Mouse (Mus musculus) kidney, adult 8-10 months (tissue): ENCODE measurements around the gene Prss32.
"Not testable (repeated sequence)": the region's sequence is repeated elsewhere in the genome, so short reads cannot be mapped to it uniquely, and the experiment has no call there.

Source experiments
- DNase-seq, 2 experiments: peaks; one replicate each; pipeline ENCODE4 v3.0.0; 2022

Gene Prss32

GRCm38 (mm10) chr17:23843141-23843811 is 379 bp upstream of the Prss32 start:
- DNase-seq, result no peak

GRCm38 (mm10) chr17:23850028-23850427 is 6.4 kb downstream of the Prss32 start:
- no peak for DNase-seq

- DNase-seq, result peak; percentile 37 to 65
Measured at GRCm38 (mm10) chr17:23850853-23851749, 7.4 kb downstream of the Prss32 start.

GRCm38 (mm10) chr17:23853292-23853691 is 9.6 kb downstream of the Prss32 start:
- peak in 1 of 2 experiments; percentile 67 for DNase-seq

- no peak for DNase-seq
Measured at GRCm38 (mm10) chr17:23854229-23854765, 10.6 kb downstream of the Prss32 start.

- no peak for DNase-seq
Measured at GRCm38 (mm10) chr17:23857193-23857592, 13.5 kb downstream of the Prss32 start.

- DNase-seq, result no peak
Measured at GRCm38 (mm10) chr17:23857913-23858312, 14.3 kb downstream of the Prss32 start.

GRCm38 (mm10) chr17:23862926-23863325 is 19.3 kb downstream of the Prss32 start:
- DNase-seq, result no peak

- DNase-seq, result no peak
Measured at GRCm38 (mm10) chr17:23867756-23868155, 24.1 kb downstream of the Prss32 start, which contains the start of gene Prss21. Prss21 (plus strand) TSS chr17:23868056.

GRCm38 (mm10) chr17:23868513-23868912 is 24.9 kb downstream of the Prss32 start:
- DNase-seq, result no peak

GRCm38 (mm10) chr17:23873884-23874856 is 30.5 kb downstream of the Prss32 start:
- peak; percentile 42 to 61 for DNase-seq

- no peak for DNase-seq
Measured at GRCm38 (mm10) chr17:23876741-23877140, 33.1 kb downstream of the Prss32 start.

- DNase-seq, result no peak
Measured at GRCm38 (mm10) chr17:23877166-23877565, 33.5 kb downstream of the Prss32 start.

- DNase-seq, result not testable (repeated sequence)
Measured at GRCm38 (mm10) chr17:23880576-23880975, 36.9 kb downstream of the Prss32 start, which contains the start of the genes Dcpp1 and Dcpp2. Dcpp1 (plus strand) TSS chr17:23880876. Dcpp2 (plus strand) TSS chr17:23880880.
